Mouse (Mus musculus): ENCODE measurements around the gene Gm49373. TPM values are rescaled to one million over a fixed set of nuclear protein-coding genes. Genes with fewer than 3 reads are reported as not detected.

The Gm49373 gene
- polyA plus RNA-seq (2021; fragmentation: Nextera tagmentation), result 0.33 and 0.50 TPM in 2 replicates
- long read RNA-seq, experiment 1, result 0 reads
- long read RNA-seq, experiment 2, partial matches to known transcripts, result 0 of 6 reads
- long read RNA-seq, experiment 2, other reads (novel, unspliced or antisense), result 5 of 6 reads

GRCm38 (mm10) chr9:21073044-21073840, at the start of gene Gm49373, which contains the start of gene Fdx1l:
Gm49373 (minus strand) TSS chr9:21073096.
Fdx1l (minus strand) TSS chr9:21073614.

GRCm38 (mm10) chr9:21091707-21092320, 18.9 kb upstream of the Gm49373 start, which contains the start of the genes Gm38431 and Raver1:
Gm38431 (minus strand) TSS chr9:21091997.
Raver1 (minus strand) TSS chr9:21092008.

DNA sequence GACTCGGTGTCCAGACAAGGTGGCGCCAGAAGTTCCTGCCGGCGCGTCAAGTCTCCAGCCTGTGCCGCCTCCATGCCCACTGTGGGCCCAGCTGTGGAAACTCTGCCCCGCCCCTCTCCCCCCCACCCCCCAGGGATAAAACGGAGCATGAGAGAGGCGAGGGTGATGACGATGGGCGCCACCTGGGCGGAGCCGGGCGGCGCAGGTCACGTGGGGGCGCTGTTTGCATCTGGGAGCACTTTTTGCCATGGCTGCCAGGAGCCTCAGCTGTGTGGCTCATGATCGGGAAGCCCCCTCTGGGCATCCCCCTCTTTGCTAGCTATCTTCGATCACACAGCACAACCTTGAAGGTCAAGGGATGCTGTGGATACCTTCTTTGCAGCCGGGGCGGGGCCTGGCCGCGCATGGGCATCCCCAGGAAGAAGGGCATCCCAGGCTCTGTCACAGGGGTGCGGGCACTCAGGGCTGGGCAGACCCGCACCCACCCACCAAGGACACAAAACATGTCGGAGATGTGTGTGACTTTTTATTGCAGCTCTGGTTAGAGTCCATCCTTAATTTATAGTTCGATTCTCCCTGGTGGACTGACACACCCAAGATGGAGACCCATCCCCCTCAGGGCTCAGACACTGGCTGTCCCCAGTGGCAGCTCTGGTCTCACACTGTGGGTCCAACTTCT, 5.8 kb downstream of the Gm49373 start, which contains the start of gene Zglp1:
Gene Zglp1, minus strand, starts transcription at position 88 of the 679 bp plus-strand sequence.

DNA sequence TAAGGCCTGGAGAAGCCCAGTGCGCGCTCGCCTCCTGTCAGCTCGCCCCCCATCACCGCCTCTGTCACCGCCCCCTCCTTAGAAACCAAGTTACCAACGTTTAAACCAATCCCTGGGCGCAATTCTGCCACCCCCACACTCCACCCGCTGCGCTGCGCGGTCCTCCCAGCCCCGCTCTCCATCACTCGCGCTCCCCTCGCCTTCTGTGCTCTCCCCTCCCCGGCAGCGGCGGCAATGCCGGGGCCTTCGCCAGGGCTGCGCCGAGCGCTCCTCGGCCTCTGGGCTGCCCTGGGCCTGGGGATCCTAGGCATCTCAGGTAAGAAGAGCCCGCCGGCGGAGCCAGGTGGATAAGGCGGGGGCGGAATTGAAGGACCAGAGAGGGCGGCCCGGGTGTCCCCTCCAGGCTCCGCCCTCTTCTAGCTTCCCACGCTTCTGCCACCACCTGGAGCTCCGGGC, 41.0 kb downstream of the Gm49373 start, which contains the start of gene Icam5:
Gene Icam5, plus strand, starts transcription at position 178 of the 456 bp plus-strand sequence.

GRCm38 (mm10) chr9:21029291-21030054, 43.4 kb downstream of the Gm49373 start, which contains the start of gene Icam4:
Icam4 (plus strand) TSS chr9:21029373.

DNA sequence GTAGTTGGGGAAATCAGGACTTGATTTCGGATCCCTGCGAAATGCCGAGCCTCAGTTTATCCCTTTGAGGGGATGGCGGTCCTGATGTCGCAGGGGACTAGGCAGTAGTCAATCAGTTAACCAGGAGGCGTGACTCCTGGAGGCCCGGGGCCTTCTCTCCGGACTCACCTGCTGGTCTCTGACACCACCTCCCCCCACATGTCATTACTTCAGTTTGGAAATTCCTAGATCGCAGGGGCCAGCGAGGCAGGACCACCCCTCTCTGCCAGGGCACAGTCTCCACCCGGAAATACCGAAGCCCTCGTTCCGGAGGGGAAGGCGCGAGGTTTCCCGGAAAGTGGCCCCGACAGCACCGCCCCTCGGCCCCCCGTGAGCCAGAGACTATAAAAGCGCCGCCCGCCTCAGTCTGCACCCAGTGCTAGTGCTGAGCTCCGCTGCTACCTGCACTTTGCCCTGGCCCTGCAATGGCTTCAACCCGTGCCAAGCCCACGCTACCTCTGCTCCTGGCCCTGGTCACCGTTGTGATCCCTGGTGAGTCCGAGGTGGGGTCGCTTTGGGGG, 57.2 kb downstream of the Gm49373 start, which contains the start of gene Icam1:
Gene Icam1, plus strand, starts transcription at position 415 of the 560 bp plus-strand sequence.

Small RNA genes lying within 50 kb of the gene (microRNA-seq; reads per million reads assigned to microRNA genes)
- gene Mir1900 (not detected), gene Mir7082 (not detected)

Other genes starting within 250 kb of the Gm49373 start
- 29.3 and 32.9 TPM in 2 replicates for gene A230050P20Rik, start 204.5 kb downstream of the Gm49373 start, polyA plus RNA-seq (2021; fragmentation: Nextera tagmentation)
- 20.1 and 21.8 TPM in 2 replicates for gene Angptl6, start 193.4 kb downstream of the Gm49373 start, polyA plus RNA-seq (2021; fragmentation: Nextera tagmentation)
- 13.0 and 17.4 TPM in 2 replicates for gene Ppan, start 184.9 kb downstream of the Gm49373 start, polyA plus RNA-seq (2021; fragmentation: Nextera tagmentation)
- gene Eif3g, start 174.5 kb downstream of the Gm49373 start, polyA plus RNA-seq (2021; fragmentation: Nextera tagmentation), result 184 and 197 TPM in 2 replicates
- 7.4 and 8.8 TPM in 2 replicates for gene Dnmt1, start 113.2 kb downstream of the Gm49373 start, polyA plus RNA-seq (2021; fragmentation: Nextera tagmentation)
- gene S1pr2, start 96.3 kb downstream of the Gm49373 start, polyA plus RNA-seq (2021; fragmentation: Nextera tagmentation), result 3.2 and 3.8 TPM in 2 replicates
- gene Mrpl4, start 70.4 kb downstream of the Gm49373 start, polyA plus RNA-seq (2021; fragmentation: Nextera tagmentation), result 135 and 156 TPM in 2 replicates
- 1.2 and 2.0 TPM in 2 replicates for gene Icam1, start 57.1 kb downstream of the Gm49373 start, polyA plus RNA-seq (2021; fragmentation: Nextera tagmentation)
- gene Icam4, start 43.7 kb downstream of the Gm49373 start, polyA plus RNA-seq (2021; fragmentation: Nextera tagmentation), result 2.9 and 3.0 TPM in 2 replicates
- 93.7 and 111 TPM in 2 replicates for gene Icam5, start 41.0 kb downstream of the Gm49373 start, polyA plus RNA-seq (2021; fragmentation: Nextera tagmentation)
- gene Zglp1, start 6.0 kb downstream of the Gm49373 start, polyA plus RNA-seq (2021; fragmentation: Nextera tagmentation), result not detected in 2 replicates
- 201 and 219 TPM in 2 replicates for gene Fdx1l, start 518 bp upstream of the Gm49373 start, polyA plus RNA-seq (2021; fragmentation: Nextera tagmentation)
- gene Gm38431, start 18.9 kb upstream of the Gm49373 start, polyA plus RNA-seq (2021; fragmentation: Nextera tagmentation), result 10.2 and 15.7 TPM in 2 replicates
- 6.2 and 7.8 TPM in 2 replicates for gene Raver1, start 18.9 kb upstream of the Gm49373 start, polyA plus RNA-seq (2021; fragmentation: Nextera tagmentation)
- gene Tyk2, start 58.1 kb upstream of the Gm49373 start, polyA plus RNA-seq (2021; fragmentation: Nextera tagmentation), result 2.5 and 2.8 TPM in 2 replicates
- 160 and 167 TPM in 2 replicates for gene Cdc37, start 76.9 kb upstream of the Gm49373 start, polyA plus RNA-seq (2021; fragmentation: Nextera tagmentation)
- gene Pde4a, start 92.6 kb upstream of the Gm49373 start, polyA plus RNA-seq (2021; fragmentation: Nextera tagmentation), result 29.0 and 36.9 TPM in 2 replicates
- 66.2 and 66.6 TPM in 2 replicates for gene Keap1, start 166.3 kb upstream of the Gm49373 start, polyA plus RNA-seq (2021; fragmentation: Nextera tagmentation)
- 17.8 and 19.0 TPM in 2 replicates for gene S1pr5, start 175.3 kb upstream of the Gm49373 start, polyA plus RNA-seq (2021; fragmentation: Nextera tagmentation)
- gene Atg4d, start 192.2 kb upstream of the Gm49373 start, polyA plus RNA-seq (2021; fragmentation: Nextera tagmentation), result 40.2 and 43.9 TPM in 2 replicates
- 2.3 and 4.6 TPM in 2 replicates for gene Kri1, start 214.9 kb upstream of the Gm49373 start, polyA plus RNA-seq (2021; fragmentation: Nextera tagmentation)
- 98.6 and 114 TPM in 2 replicates for gene Cdkn2d, start 218.3 kb upstream of the Gm49373 start, polyA plus RNA-seq (2021; fragmentation: Nextera tagmentation)
- gene Ap1m2, start 239.2 kb upstream of the Gm49373 start, polyA plus RNA-seq (2021; fragmentation: Nextera tagmentation), result 0.53 and 0.93 TPM in 2 replicates
- gene Slc44a2, start 247.6 kb upstream of the Gm49373 start, polyA plus RNA-seq (2021; fragmentation: Nextera tagmentation), result 18.0 and 18.1 TPM in 2 replicates

Data from layer of hippocampus, adult 6 months (tissue).